Mouse (Mus musculus) liver (tissue): ENCODE measurements at regions not wholly inside any gene's neighbourhood (a gene's known extent, or its start where the extent isn't known, plus 50 kb on each side); places are given as distances from the start of the nearest gene placed in this dataset.
A peak's percentile ranks its signal among the peaks of the same experiment; 100 is the strongest.

Experiments
- DNase-seq: peaks from one replicate; pipeline ENCODE4 v3.0.0-alpha.2; 2020; ENCODE audit warnings: mixed read lengths

GRCm38 (mm10) chrX:57711914-57712313 lies 208.4 kb upstream of the Gpr101 start:
- no peak for DNase-seq

- DNase-seq = no peak
Measured at GRCm38 (mm10) chrX:57709115-57709877, 205.7 kb upstream of the Gpr101 start.

GRCm38 (mm10) chrX:57708501-57708900 lies 204.9 kb upstream of the Gpr101 start:
- no peak for DNase-seq

- no peak for DNase-seq
Measured at GRCm38 (mm10) chrX:57707932-57708331, 204.4 kb upstream of the Gpr101 start.

- DNase-seq = no peak
Measured at GRCm38 (mm10) chrX:57706683-57707308, 203.2 kb upstream of the Gpr101 start.

GRCm38 (mm10) chrX:57692506-57692905 lies 188.9 kb upstream of the Gpr101 start:
- DNase-seq = no peak

- DNase-seq = no peak
Measured at GRCm38 (mm10) chrX:57676764-57677163, 173.2 kb upstream of the Gpr101 start.

- DNase-seq = peak; percentile 9
Measured at GRCm38 (mm10) chrX:57674955-57675354, 171.4 kb upstream of the Gpr101 start.

- no peak for DNase-seq
Measured at GRCm38 (mm10) chrX:57659571-57659970, 156.0 kb upstream of the Gpr101 start.

GRCm38 (mm10) chrX:57656035-57656434 lies 152.5 kb upstream of the Gpr101 start:
- no peak for DNase-seq

GRCm38 (mm10) chrX:57655483-57655882 lies 151.9 kb upstream of the Gpr101 start:
- DNase-seq = no peak
